Mouse (Mus musculus): Measurements from ENCODE around the gene Whamm. TPM values are rescaled to one million over a fixed set of nuclear protein-coding genes. Genes with fewer than 3 reads are reported as not detected.

The Whamm gene
- polyA plus RNA-seq, 1 experiment, result 13.4 TPM

GRCm38 (mm10) chr7:81570752-81571107 is 336 bp upstream of the Whamm start:
- Histone ChIP-seq H3K27ac (ENCODE audit: insufficient read depth, low read depth, low read length) (no peak overlapping the region), H3K4me3 (ENCODE audit: insufficient read depth, low read length) (peak overlapping the region; percentile 95), H3K4me1 (ENCODE audit: control insufficient read depth, insufficient read depth, low read length) (peaks cover 11% of the 10 kb centered on the region)
- TF ChIP-seq CTCF (IDR thresholded peaks at IDR 0.05; ENCODE audit: low read depth, low read length), result no peak
- TF ChIP-seq POLR2A (IDR thresholded peaks at IDR 0.05; ENCODE audit: borderline replicate concordance, low read depth, low read length), result no peak

DNA sequence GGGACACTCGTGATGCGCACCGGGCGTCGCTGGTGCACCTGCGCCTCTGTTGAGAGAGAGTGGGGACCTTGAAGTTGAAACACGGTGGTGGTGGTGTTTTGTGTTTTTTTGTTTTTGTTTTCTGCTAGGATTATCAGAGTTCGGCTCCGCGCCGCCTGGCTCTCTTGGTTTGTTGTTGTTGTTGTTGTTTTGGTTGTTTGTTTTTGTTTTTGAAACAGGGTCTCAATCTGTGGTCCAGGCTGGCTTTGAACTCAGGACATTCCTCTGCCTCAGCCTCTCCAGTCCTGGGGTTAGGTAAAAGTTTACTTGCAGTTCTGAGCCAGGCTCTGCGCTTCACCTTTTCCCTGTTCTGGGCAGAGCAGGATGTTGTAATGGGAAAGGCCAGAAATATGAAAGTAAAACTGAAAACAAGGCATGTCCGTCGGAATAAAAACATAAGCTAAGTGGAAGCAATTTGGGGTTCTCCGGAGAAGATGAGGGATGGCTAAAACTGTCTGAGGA is 925 bp downstream of the Whamm start:
- H3K27ac ChIP-seq (ENCODE audit: insufficient read depth, low read depth, low read length), result peak overlapping the region; percentile 67
- H3K4me1 ChIP-seq (ENCODE audit: control insufficient read depth, insufficient read depth, low read length), result peaks cover 11% of the 10 kb centered on the region
- TF ChIP-seq POLR2A (IDR thresholded peaks at IDR 0.05; ENCODE audit: borderline replicate concordance, low read depth, low read length) (no peak), CTCF (IDR thresholded peaks at IDR 0.05; ENCODE audit: low read depth, low read length) (no peak)
- H3K4me3 ChIP-seq (ENCODE audit: insufficient read depth, low read length), result peak overlapping the region; percentile 95

GRCm38 (mm10) chr7:81572610-81573268 is 1.7 kb downstream of the Whamm start:
- Histone ChIP-seq H3K4me3 (ENCODE audit: insufficient read depth, low read length) (peak overlapping the region; percentile 95), H3K4me1 (ENCODE audit: control insufficient read depth, insufficient read depth, low read length) (peaks cover 17% of the 10 kb centered on the region), H3K27ac (ENCODE audit: insufficient read depth, low read depth, low read length) (no peak overlapping the region)
- TF ChIP-seq CTCF (IDR thresholded peaks at IDR 0.05; ENCODE audit: low read depth, low read length) (no peak), POLR2A (IDR thresholded peaks at IDR 0.05; ENCODE audit: borderline replicate concordance, low read depth, low read length) (no peak)

DNA sequence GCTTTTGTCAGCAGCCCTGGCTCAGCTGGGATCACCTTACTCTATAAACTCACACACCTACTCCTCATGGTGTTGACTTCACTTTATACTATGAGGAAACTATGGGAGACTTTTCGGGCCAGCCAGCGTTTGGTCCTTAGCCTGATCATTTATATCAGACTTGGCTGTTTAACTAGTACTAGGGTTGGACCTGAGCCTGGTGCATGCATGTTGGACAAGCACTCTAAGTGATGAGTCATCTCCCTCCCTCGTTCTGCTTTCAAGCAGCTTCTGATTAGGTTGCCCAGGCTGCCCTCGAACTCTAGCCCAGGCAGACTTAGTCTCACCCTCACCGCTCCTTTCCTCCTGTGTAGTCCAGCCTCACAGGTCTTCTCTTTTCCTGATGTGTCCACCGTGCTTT is 2.3 kb downstream of the Whamm start:
- Histone ChIP-seq H3K27ac (ENCODE audit: insufficient read depth, low read depth, low read length) (no peak overlapping the region), H3K4me1 (ENCODE audit: control insufficient read depth, insufficient read depth, low read length) (peaks cover 20% of the 10 kb centered on the region), H3K4me3 (ENCODE audit: insufficient read depth, low read length) (no peak overlapping the region)
- TF ChIP-seq CTCF (IDR thresholded peaks at IDR 0.05; ENCODE audit: low read depth, low read length), result no peak

DNA sequence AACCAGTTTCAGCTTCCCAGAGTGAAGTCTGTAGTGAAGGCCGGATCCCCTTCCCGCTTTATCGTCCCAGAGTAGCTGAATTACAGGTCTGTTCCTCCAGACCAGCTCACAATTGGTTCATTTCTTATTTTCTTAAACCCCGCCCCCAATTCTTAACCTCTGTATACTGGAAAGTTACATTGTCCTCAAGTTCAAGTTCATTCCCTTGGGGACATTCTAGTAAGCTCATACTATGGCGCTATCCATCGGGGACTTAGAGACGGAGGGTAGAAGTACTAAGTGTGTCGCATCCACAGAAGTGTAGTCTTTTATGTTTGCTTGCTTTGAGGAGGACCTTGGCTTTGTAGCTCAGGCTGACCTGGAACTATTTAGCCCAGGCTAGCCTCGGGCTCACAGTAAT is 2.8 kb downstream of the Whamm start:
- Histone ChIP-seq H3K4me1 (ENCODE audit: control insufficient read depth, insufficient read depth, low read length) (peaks cover 24% of the 10 kb centered on the region), H3K4me3 (ENCODE audit: insufficient read depth, low read length) (no peak overlapping the region), H3K27ac (ENCODE audit: insufficient read depth, low read depth, low read length) (no peak overlapping the region)
- no peak for TF ChIP-seq POLR2A (IDR thresholded peaks at IDR 0.05; ENCODE audit: borderline replicate concordance, low read depth, low read length)
- TF ChIP-seq CTCF (IDR thresholded peaks at IDR 0.05; ENCODE audit: low read depth, low read length), result no peak

DNA sequence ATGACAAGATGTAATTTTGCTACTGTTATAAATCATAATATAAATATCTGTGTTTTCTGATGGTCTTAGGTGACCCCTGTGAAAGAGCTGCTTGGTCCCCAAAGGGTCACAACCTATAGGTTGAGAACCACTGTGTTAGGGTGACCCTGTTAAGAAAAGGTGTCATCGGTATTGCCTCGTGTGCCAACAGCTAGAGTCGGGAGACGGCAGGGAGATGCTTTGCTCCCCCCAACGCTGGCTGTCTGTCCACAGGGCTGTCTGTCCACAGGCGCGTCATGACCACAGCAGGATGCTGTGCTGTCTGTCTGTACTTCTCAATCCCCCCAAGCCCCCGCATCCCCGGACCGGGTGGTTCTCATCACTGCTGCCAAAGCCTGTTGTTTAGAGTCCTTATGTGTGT is 4.5 kb downstream of the Whamm start:
- Histone ChIP-seq H3K27ac (ENCODE audit: insufficient read depth, low read depth, low read length) (no peak overlapping the region), H3K4me1 (ENCODE audit: control insufficient read depth, insufficient read depth, low read length) (peaks cover 28% of the 10 kb centered on the region), H3K4me3 (ENCODE audit: insufficient read depth, low read length) (no peak overlapping the region)
- TF ChIP-seq POLR2A (IDR thresholded peaks at IDR 0.05; ENCODE audit: borderline replicate concordance, low read depth, low read length) (no peak), CTCF (IDR thresholded peaks at IDR 0.05; ENCODE audit: low read depth, low read length) (no peak)

DNA sequence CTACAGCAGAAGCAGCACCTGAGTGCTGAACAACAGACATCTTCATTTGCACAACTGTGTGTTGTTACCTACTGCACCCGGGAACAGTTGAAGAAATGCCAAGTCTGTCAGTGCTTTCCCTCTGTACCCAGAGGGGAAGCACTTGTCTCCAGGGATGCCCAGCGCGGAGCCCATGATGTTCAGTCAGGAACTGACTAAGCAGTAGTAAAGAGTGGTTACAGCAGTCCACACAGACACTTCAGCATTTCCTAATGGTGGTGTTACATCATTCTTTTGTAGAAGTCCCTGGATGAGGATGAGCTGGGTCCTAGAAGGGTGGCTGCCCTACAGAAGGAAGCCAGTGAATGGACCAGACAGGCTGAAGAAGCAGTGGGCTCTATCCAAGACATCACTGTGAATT is 6.8 kb downstream of the Whamm start:
- Histone ChIP-seq H3K27ac (ENCODE audit: insufficient read depth, low read depth, low read length) (no peak overlapping the region), H3K4me3 (ENCODE audit: insufficient read depth, low read length) (no peak overlapping the region), H3K4me1 (ENCODE audit: control insufficient read depth, insufficient read depth, low read length) (peaks cover 25% of the 10 kb centered on the region)
- TF ChIP-seq CTCF (IDR thresholded peaks at IDR 0.05; ENCODE audit: low read depth, low read length) (no peak), POLR2A (IDR thresholded peaks at IDR 0.05; ENCODE audit: borderline replicate concordance, low read depth, low read length) (no peak)

DNA sequence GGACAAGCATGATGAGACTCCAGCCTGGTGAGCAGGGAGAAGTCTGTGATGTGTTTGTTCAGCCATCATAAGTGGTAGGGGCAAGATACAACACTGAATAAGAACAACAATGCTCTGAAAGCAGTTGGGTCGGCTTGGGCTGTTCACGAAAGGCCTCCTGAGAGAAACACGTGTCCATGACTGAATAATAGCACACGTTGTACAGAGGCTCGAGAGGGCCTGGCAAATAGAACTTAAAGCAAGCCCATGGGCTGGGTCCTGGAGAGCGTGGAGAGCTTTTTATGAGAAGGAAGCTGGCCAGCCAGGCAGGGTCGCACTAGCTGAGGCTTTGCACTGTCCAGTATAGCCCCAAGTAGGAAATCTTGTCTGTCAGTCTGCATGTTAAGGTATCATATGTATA is 7.3 kb downstream of the Whamm start:
- Histone ChIP-seq H3K4me1 (ENCODE audit: control insufficient read depth, insufficient read depth, low read length) (peaks cover 21% of the 10 kb centered on the region), H3K27ac (ENCODE audit: insufficient read depth, low read depth, low read length) (no peak overlapping the region), H3K4me3 (ENCODE audit: insufficient read depth, low read length) (no peak overlapping the region)
- no peak for TF ChIP-seq POLR2A (IDR thresholded peaks at IDR 0.05; ENCODE audit: borderline replicate concordance, low read depth, low read length)
- TF ChIP-seq CTCF (IDR thresholded peaks at IDR 0.05; ENCODE audit: low read depth, low read length), result no peak

GRCm38 (mm10) chr7:81579312-81579711 is 8.2 kb downstream of the Whamm start:
- TF ChIP-seq CTCF (IDR thresholded peaks at IDR 0.05; ENCODE audit: low read depth, low read length) (no peak), POLR2A (IDR thresholded peaks at IDR 0.05; ENCODE audit: borderline replicate concordance, low read depth, low read length) (no peak)
- H3K27ac ChIP-seq (ENCODE audit: insufficient read depth, low read depth, low read length), result no peak overlapping the region
- no peak overlapping the region for H3K4me3 ChIP-seq (ENCODE audit: insufficient read depth, low read length)
- H3K4me1 ChIP-seq (ENCODE audit: control insufficient read depth, insufficient read depth, low read length), result peaks cover 17% of the 10 kb centered on the region

GRCm38 (mm10) chr7:81583512-81583911 is 12.4 kb downstream of the Whamm start:
- TF ChIP-seq CTCF (IDR thresholded peaks at IDR 0.05; ENCODE audit: low read depth, low read length), result no peak
- TF ChIP-seq POLR2A (IDR thresholded peaks at IDR 0.05; ENCODE audit: borderline replicate concordance, low read depth, low read length), result no peak
- no peak overlapping the region for H3K27ac ChIP-seq (ENCODE audit: insufficient read depth, low read depth, low read length)
- H3K4me1 ChIP-seq (ENCODE audit: control insufficient read depth, insufficient read depth, low read length), result peaks cover 7% of the 10 kb centered on the region
- H3K4me3 ChIP-seq (ENCODE audit: insufficient read depth, low read length), result no peak overlapping the region

Measured in bone marrow macrophage, adult 2 months (primary cell).